Mouse (Mus musculus) bone marrow macrophage, adult 2 months (primary cell): ENCODE data around the gene Ubqln3. TPM values are rescaled to one million over a fixed set of nuclear protein-coding genes. Genes with fewer than 3 reads are reported as not detected.

Source experiments
- H3K27ac ChIP-seq: 2 replicates; pipeline ENCODE4 v1.5.1; 2012; ENCODE audit warnings: low read depth, low read length; ENCODE audit not compliant: insufficient read depth
- H3K4me1 ChIP-seq: 2 replicates; pipeline ENCODE4 v1.6.1; 2012; ENCODE audit warnings: low read length; ENCODE audit not compliant: control insufficient read depth, insufficient read depth
- H3K4me3 ChIP-seq: 2 replicates; pipeline ENCODE4 v1.5.1; 2012; ENCODE audit warnings: mild to moderate bottlenecking, low read length, moderate library complexity; ENCODE audit not compliant: insufficient read depth
- CTCF ChIP-seq: IDR thresholded peaks from 2 replicates; pipeline ENCODE4 v1.5.1; 2012; ENCODE audit warnings: low read depth, mild to moderate bottlenecking, low read length, moderate library complexity
- POLR2A ChIP-seq: IDR thresholded peaks from 2 replicates; pipeline ENCODE4 v1.6.1; 2012; ENCODE audit warnings: mild to moderate bottlenecking, low read depth, low read length, borderline replicate concordance
- polyA plus RNA-seq: library from polyadenylated mRNA; stranded (reverse); fragments of >200 nt; gene quantifications from 2 replicates; pipeline ENCODE4 v1.2.4, GENCODE M21; 2012; ENCODE audit not compliant: missing spikeins, insufficient read depth, insufficient read length

The Ubqln3 gene
- polyA plus RNA-seq, 1 experiment = not detected

DNA sequence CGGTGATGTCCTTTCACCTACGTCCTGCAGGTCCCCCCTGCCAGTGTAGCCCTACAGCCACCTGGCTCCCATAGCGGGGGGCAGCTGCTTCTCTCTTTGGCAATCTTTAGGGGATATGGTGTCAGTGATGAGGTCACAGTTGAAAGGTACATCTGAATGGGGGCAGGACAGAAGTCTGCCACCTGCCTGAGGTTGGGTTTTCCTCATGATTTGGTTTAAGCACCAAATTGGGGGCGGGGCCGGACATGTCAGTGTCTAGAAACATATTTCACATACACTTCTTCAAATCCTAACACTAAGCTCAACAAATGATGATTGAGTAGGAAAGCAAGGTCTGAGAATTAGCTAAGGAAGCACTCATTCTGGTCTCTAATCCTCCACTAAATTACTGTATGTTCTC, 13.4 kb downstream of the Ubqln3 start, which contains the start of gene Ubqln5:
Ubqln5 (minus strand) TSS at position 101 of the 400 bp plus-strand sequence.
- no peak for TF ChIP-seq CTCF
- no peak for TF ChIP-seq POLR2A
- no peak within 1 kb of the TSS for H3K27ac ChIP-seq
- no peaks in the 10 kb centered on the region for H3K4me1 ChIP-seq
- H3K4me3 ChIP-seq = no peak within 1 kb of the TSS

DNA sequence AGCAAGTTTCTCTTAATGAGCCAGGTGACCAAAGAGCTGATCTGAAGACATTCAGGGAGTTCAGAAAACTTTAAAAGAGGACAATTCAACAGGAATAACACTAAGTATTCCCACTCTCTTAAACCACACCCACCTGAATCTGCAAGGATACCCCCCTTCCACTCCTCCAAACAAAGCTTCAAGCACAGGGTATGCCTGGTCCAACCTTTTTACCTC, 38.4 kb downstream of the Ubqln3 start, which contains the start of gene Olfr646:
Olfr646 (plus strand) TSS at position 117 of the 216 bp plus-strand sequence.
- Histone ChIP-seq H3K4me3 (no peak within 1 kb of the TSS), H3K4me1 (no peaks in the 10 kb centered on the region), H3K27ac (no peak within 1 kb of the TSS)
- TF ChIP-seq CTCF (no peak), POLR2A (no peak)

DNA sequence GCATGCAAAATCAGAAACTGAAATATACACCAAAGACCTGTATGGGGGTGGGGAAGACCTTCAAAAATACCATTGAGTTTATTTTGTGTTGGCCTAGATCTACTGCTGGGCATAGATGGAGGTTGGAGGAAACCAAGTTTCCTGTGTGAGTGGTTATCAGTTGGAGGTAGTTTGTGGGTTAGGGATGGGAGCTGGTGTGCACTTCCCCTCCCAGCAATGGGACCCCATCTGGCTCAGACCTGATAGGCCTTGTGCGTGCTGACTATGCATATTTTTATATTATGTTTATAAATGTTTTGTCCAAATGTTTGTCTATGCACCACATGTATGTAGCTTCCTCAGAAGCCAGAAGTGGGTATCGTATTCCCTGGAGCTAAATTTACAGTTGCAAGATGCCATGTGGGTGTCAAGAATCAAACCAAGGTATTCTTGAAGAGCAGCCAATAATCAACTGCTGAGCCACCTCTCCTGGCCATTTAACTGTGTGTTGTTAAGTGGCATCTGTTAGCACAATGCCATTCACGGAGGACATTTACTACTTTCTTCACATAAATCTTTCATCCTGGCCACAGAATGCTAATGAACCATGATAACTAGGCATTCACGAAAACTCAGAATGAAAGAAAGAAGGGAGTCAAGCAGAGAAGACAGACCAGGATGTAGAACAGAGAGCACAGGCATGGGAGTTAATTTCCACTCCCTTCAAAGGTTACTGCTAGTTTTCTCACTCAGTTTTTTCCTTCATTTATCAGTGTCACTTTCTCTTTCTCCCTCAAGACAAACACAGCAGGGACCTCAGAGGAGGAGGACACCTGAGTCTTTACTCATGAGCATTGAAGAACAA, 38.9 kb downstream of the Ubqln3 start:
- Histone ChIP-seq H3K4me1 (no peaks in the 10 kb centered on the region), H3K27ac (no peak overlapping the region), H3K4me3 (no peak overlapping the region)
- TF ChIP-seq POLR2A (no peak), CTCF (no peak)

Other genes starting within 250 kb of the Ubqln3 start
- not detected in 2 replicates for gene Olfr64, start 248.8 kb downstream of the Ubqln3 start, polyA plus RNA-seq
- gene Olfr65, start 239.8 kb downstream of the Ubqln3 start, polyA plus RNA-seq = not detected in 2 replicates
- gene Olfr631, start 214.5 kb downstream of the Ubqln3 start, polyA plus RNA-seq = not detected in 2 replicates
- not detected in 2 replicates for gene Olfr632, start 208.9 kb downstream of the Ubqln3 start, polyA plus RNA-seq
- not detected in 2 replicates for gene Olfr633, start 198.8 kb downstream of the Ubqln3 start, polyA plus RNA-seq
- 0.13 TPM in 1 of 2 replicates, not detected in the other for gene Olfr635, start 172.1 kb downstream of the Ubqln3 start, polyA plus RNA-seq
- gene Olfr638, start 144.5 kb downstream of the Ubqln3 start, polyA plus RNA-seq = not detected in 2 replicates
- gene Olfr639, start 126.0 kb downstream of the Ubqln3 start, polyA plus RNA-seq = 0.12 TPM in 1 of 2 replicates, not detected in the other
- not detected in 2 replicates for gene Olfr640, start 117.7 kb downstream of the Ubqln3 start, polyA plus RNA-seq
- not detected in 2 replicates for gene Olfr641, start 107.8 kb downstream of the Ubqln3 start, polyA plus RNA-seq
- gene Olfr642, start 90.6 kb downstream of the Ubqln3 start, polyA plus RNA-seq = 0.17 TPM in 1 of 2 replicates, not detected in the other
- gene 4930516K23Rik, start 81.8 kb downstream of the Ubqln3 start, polyA plus RNA-seq = not detected in 2 replicates
- not detected in 2 replicates for gene Olfr644, start 71.4 kb downstream of the Ubqln3 start, polyA plus RNA-seq
- gene Olfr645, start 57.8 kb downstream of the Ubqln3 start, polyA plus RNA-seq = not detected in 2 replicates
- not detected in 2 replicates for gene Olfr646, start 38.4 kb downstream of the Ubqln3 start, polyA plus RNA-seq
- gene Ubqln5, start 13.5 kb downstream of the Ubqln3 start, polyA plus RNA-seq = not detected in 2 replicates
- gene Olfr643, start 5.9 kb downstream of the Ubqln3 start, polyA plus RNA-seq = not detected in 2 replicates
- not detected in 2 replicates for gene Ubqlnl, start 7.3 kb upstream of the Ubqln3 start, polyA plus RNA-seq
- not detected in 2 replicates for gene Olfm5, start 21.6 kb upstream of the Ubqln3 start, polyA plus RNA-seq
- gene Olfr648, start 40.1 kb upstream of the Ubqln3 start, polyA plus RNA-seq = not detected in 2 replicates
- gene Olfr649, start 52.7 kb upstream of the Ubqln3 start, polyA plus RNA-seq = not detected in 2 replicates
- gene Trim6, start 75.5 kb upstream of the Ubqln3 start, polyA plus RNA-seq = 1.7 and 3.0 TPM in 2 replicates
- gene Trim34a, start 101.2 kb upstream of the Ubqln3 start, polyA plus RNA-seq = 50.1 and 53.9 TPM in 2 replicates
- gene Trim5, start 144.8 kb upstream of the Ubqln3 start, polyA plus RNA-seq = 14.9 and 15.9 TPM in 2 replicates
- 70.6 and 78.1 TPM in 2 replicates for gene Trim12a, start 172.2 kb upstream of the Ubqln3 start, polyA plus RNA-seq
- 2.5 TPM in 1 of 2 replicates, not detected in the other for gene Trim34b, start 186.2 kb upstream of the Ubqln3 start, polyA plus RNA-seq
- gene Trim12c, start 210.1 kb upstream of the Ubqln3 start, polyA plus RNA-seq = 29.4 and 30.3 TPM in 2 replicates
- gene Trim30b, start 226.6 kb upstream of the Ubqln3 start, polyA plus RNA-seq = 3.0 and 3.3 TPM in 2 replicates